Mouse (Mus musculus) small intestine, adult 2 months (tissue): ENCODE results near the gene Dnaaf5.

Source experiments
- CTCF ChIP-seq: fragments of 200-500 bp; IDR thresholded peaks from 2 replicates; pipeline ENCODE4 v1.5.1; 2012; ENCODE audit warnings: low read depth, mild to moderate bottlenecking, control low read depth, inconsistent platforms, low read length, moderate library complexity, mixed read lengths; ENCODE audit not compliant: insufficient replicate concordance, insufficient read length; ENCODE audit errors: extremely low read depth
- POLR2A ChIP-seq: fragments of 200-500 bp; IDR thresholded peaks from 2 replicates; pipeline ENCODE4 v1.6.1; 2012; ENCODE audit warnings: low read depth, mild to moderate bottlenecking, control low read depth, inconsistent platforms, low read length, moderate library complexity

DNA sequence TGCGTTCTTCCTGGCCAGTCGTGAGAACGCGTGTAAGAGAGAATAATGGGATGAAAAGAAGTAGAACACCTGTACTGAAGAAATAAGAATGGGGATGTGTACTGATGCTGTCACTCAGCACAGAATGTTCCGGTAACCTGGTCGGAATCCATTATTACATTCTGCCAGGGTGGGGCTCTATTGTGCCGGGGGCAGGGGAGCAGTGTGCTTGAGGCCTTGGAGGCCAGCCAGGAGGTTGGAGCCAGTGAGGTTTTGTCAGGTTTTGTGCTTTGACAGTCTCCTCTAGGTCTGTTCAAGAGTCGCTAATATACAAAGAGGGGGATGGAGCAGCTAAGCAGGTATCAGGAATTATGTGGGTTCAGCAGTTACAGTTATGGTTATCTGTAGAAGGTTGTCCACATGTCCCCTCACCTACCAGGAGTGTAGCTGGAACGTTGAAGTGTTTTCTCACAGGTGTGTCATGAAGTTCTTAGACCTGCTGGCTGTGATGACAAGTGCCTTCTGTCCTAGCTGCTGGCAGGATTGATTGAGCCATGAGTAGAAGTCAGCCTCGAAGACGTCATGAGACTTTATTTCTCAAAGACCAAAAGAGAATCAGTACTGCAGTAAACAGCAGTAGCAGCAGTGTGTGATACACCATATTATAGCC is 61.8 kb downstream of the Dnaaf5 start:
- no peak for TF ChIP-seq CTCF
- TF ChIP-seq POLR2A: no peak
